Mouse (Mus musculus): ENCODE results near the gene Foxi1.
"Not testable (repeated sequence)": the region's sequence is repeated elsewhere in the genome, so short reads cannot be mapped to it uniquely, and the experiment has no call there.

DNA sequence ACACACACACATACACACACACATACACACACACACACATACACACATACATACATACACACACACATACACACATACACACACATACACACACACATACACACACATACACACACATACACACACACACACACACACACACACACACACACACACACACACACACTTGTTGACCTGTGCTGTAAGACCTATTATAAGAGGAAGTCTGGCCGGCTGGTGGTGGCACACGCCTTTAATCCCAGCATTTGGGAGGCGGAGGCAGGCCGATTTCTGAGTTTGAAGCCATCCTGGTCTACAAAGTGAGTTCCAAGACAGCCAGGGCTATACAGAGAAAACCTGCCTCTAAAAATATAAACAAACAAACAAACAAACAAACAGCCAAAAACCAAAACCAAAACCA is 12.7 kb upstream of the Foxi1 start:
- not testable (repeated sequence) for TF ChIP-seq CTCF, POLR2A (IDR thresholded peaks at IDR 0.05; ENCODE audit: insufficient read depth, low read depth, low read length)

Measured in olfactory bulb, adult 2 months (tissue).